Mouse (Mus musculus): Measurements from ENCODE around the gene Rab31. TPM values are rescaled to one million over a fixed set of nuclear protein-coding genes. Genes with fewer than 3 reads are reported as not detected.

Gene Rab31
- polyA plus RNA-seq, 1 experiment = 17.6 TPM

DNA sequence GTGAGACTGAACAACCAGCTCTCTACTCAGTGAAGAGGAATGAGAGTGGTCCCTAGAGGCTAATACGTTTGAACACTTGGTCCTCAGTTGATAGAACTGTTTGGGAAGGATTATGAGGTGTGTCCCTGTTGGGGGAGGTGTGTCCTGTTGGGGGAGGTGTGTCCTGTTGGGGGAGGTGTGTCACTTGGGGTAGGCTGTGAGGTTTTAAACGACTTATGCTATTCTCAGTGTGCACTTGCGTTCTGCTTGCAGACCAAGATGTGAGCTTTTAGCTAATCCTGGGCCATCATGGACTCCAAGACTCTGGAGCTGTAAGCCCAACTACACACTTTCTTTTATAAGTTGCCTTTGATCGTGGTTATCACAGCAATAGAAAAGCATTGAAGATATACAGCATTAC, 103.5 kb downstream of the Rab31 start:
- Histone ChIP-seq H3K4me3 (ENCODE audit: insufficient read depth, low read depth, low read length) (no peak overlapping the region), H3K27me3 (replicated peaks; ENCODE audit: control insufficient read depth, insufficient read depth, low read length) (no peaks in the 10 kb centered on the region), H3K27ac (ENCODE audit: insufficient read depth, low read depth, low read length) (no peak overlapping the region), H3K4me1 (ENCODE audit: control insufficient read depth, insufficient read depth, low read length) (peaks cover 4% of the 10 kb centered on the region), H3K36me3 (ENCODE audit: control insufficient read depth, insufficient read depth, low read length) (no peaks in the 10 kb centered on the region)
- TF ChIP-seq POLR2A (IDR thresholded peaks at IDR 0.05; ENCODE audit: low read depth, low read length) (no peak), CTCF (conservative IDR thresholded peaks at IDR 0.05; ENCODE audit: insufficient read depth, insufficient read length, low read depth, low read length) (no peak)
- WGBS = 93% methylated on average over 4 of the region's 4 CpGs
- no peak for DNase-seq

DNA sequence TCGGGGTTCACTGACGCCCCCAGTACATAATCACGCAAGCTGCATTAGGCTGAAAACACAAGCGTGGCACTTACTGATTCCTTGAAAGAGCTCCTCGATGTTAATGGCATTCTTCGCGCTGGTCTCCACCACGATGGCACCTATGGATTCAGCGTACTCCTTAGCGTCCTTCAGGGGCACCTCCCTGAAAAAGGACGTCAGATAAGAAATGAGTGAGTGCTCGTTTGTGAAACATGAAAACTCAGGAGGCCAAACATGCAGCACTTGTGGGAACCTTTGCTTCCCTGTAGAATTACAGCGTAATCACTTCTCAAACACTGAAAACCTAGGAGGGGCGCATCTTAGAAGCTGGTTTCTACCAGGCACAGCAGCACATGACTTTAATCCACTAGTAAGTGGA, 104.8 kb downstream of the Rab31 start:
- Histone ChIP-seq H3K4me1 (ENCODE audit: control insufficient read depth, insufficient read depth, low read length) (peaks cover 4% of the 10 kb centered on the region), H3K36me3 (ENCODE audit: control insufficient read depth, insufficient read depth, low read length) (no peaks in the 10 kb centered on the region), H3K4me3 (ENCODE audit: insufficient read depth, low read depth, low read length) (no peak overlapping the region), H3K27me3 (replicated peaks; ENCODE audit: control insufficient read depth, insufficient read depth, low read length) (no peaks in the 10 kb centered on the region), H3K27ac (ENCODE audit: insufficient read depth, low read depth, low read length) (no peak overlapping the region)
- 93% methylated on average over 14 of the region's 14 CpGs for WGBS
- TF ChIP-seq CTCF (conservative IDR thresholded peaks at IDR 0.05; ENCODE audit: insufficient read depth, insufficient read length, low read depth, low read length) = no peak
- TF ChIP-seq POLR2A (IDR thresholded peaks at IDR 0.05; ENCODE audit: low read depth, low read length) = no peak
- no peak for DNase-seq

DNA sequence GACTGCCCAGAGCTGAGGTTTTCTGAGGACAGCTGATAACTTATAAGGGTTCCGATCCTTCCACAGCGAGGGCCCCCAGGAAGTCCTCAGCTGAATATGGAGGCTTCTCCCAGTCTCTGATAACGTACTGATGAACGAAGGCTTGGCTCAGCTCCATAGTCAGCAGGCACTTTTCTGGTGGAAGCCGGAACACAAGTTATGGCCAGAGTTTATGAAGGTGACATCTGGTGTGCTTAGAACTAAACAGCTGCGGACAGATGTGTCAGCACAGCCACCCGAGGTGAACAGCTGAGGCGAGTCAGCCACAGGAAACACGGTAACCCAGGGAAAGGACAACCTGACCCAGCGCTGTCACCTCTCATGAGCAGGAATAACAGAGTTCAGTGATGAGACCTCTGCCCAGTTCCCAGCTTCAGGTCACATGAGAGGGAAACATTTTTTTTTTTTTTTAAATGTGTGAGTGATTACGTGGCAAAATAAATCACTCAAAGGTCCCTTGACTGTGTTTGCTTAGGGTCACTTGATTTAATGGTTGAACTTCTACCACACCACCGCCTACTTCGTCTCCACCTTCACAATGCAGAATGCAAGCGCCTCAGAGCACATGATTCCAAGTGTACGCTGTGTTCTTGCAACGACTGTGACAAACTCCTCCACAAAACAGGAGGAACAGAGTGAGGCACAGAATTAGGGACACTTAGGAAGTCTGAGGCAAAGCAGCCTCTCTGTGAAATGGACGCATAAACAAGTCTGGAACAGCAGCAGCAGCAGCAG, 106.0 kb downstream of the Rab31 start:
- TF ChIP-seq POLR2A (IDR thresholded peaks at IDR 0.05; ENCODE audit: low read depth, low read length) = no peak
- TF ChIP-seq CTCF (conservative IDR thresholded peaks at IDR 0.05; ENCODE audit: insufficient read depth, insufficient read length, low read depth, low read length) = no peak
- Histone ChIP-seq H3K4me3 (ENCODE audit: insufficient read depth, low read depth, low read length) (no peak overlapping the region), H3K36me3 (ENCODE audit: control insufficient read depth, insufficient read depth, low read length) (no peaks in the 10 kb centered on the region), H3K27ac (ENCODE audit: insufficient read depth, low read depth, low read length) (peak overlapping the region; percentile 12; the same call in 1 of the 2 replicates), H3K4me1 (ENCODE audit: control insufficient read depth, insufficient read depth, low read length) (peaks cover 4% of the 10 kb centered on the region), H3K27me3 (replicated peaks; ENCODE audit: control insufficient read depth, insufficient read depth, low read length) (no peaks in the 10 kb centered on the region)
- WGBS = 35% methylated on average over 17 of the region's 17 CpGs
- DNase-seq = peak; percentile 75

DNA sequence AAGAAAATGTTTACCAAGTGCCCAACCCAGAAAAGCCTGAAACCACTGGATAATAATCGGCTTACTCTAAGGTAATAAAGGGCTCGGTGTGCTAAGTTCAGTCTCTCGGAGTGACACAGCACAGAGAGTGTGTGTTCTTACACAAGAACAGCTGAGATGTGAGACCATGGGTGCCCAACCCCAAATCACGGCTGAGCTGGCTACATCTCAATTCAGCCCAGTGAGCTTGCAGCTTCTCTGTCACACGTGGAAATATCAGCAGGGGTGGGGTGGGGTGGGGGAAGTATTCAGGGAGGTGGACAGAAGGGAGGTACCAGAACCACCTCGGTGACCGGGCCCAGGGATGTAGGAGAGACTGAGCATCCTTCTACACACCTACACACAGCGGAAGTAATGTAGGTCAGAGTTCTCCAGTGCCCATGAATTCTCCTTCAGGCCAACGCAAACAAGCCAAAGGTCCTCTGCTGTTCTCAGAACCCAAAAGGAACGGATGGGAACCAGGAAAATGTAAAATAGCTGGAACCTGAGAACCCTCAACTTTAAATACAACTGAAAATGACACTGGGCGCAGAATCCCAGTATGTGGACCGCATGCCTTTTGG, 106.7 kb downstream of the Rab31 start:
- Histone ChIP-seq H3K4me3 (ENCODE audit: insufficient read depth, low read depth, low read length) (no peak overlapping the region), H3K27me3 (replicated peaks; ENCODE audit: control insufficient read depth, insufficient read depth, low read length) (no peaks in the 10 kb centered on the region), H3K4me1 (ENCODE audit: control insufficient read depth, insufficient read depth, low read length) (peaks cover 4% of the 10 kb centered on the region), H3K27ac (ENCODE audit: insufficient read depth, low read depth, low read length) (no peak overlapping the region), H3K36me3 (ENCODE audit: control insufficient read depth, insufficient read depth, low read length) (no peaks in the 10 kb centered on the region)
- 75% methylated on average over 12 of the region's 12 CpGs for WGBS
- no peak for DNase-seq
- TF ChIP-seq CTCF (conservative IDR thresholded peaks at IDR 0.05; ENCODE audit: insufficient read depth, insufficient read length, low read depth, low read length) (no peak), POLR2A (IDR thresholded peaks at IDR 0.05; ENCODE audit: low read depth, low read length) (no peak)

DNA sequence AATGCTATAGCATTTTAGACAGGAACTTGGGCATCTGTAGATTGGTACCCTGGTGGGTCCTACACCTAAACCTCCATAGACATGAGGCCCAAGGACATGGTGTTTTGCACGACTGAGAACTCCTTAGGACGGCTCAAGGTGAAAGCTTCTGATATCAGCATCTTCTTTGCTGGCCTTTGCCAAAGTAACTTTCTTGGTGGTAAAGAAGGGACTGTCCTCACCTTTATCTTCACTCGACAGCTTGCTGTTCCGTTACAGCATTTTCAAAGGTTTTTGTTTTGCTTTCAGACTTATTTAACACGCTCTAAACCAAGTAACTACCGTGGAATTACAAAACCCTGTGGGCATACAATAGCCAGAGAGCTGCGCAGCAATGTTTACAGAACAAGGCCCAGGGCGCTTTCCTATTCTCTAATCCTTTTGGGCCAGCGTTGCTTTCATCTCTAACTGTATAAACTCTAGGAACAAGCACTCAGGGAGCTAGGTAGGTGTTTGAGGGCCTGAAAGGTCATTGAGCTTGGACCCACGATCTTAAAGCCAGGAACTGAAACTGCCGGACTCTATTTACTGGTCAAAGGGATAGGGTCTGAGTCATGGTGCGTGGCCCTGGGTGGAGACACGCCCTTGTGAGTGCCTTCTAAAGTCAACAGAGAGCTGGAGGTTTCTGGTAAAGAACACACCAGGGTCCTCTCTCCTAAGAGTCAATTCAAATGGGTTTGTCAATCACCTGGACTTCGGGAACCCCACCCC, 109.0 kb downstream of the Rab31 start:
- TF ChIP-seq POLR2A (IDR thresholded peaks at IDR 0.05; ENCODE audit: low read depth, low read length) (no peak), CTCF (conservative IDR thresholded peaks at IDR 0.05; ENCODE audit: insufficient read depth, insufficient read length, low read depth, low read length) (no peak)
- Histone ChIP-seq H3K4me1 (ENCODE audit: control insufficient read depth, insufficient read depth, low read length) (peaks cover 4% of the 10 kb centered on the region), H3K4me3 (ENCODE audit: insufficient read depth, low read depth, low read length) (no peak overlapping the region), H3K36me3 (ENCODE audit: control insufficient read depth, insufficient read depth, low read length) (no peaks in the 10 kb centered on the region), H3K27me3 (replicated peaks; ENCODE audit: control insufficient read depth, insufficient read depth, low read length) (no peaks in the 10 kb centered on the region), H3K27ac (ENCODE audit: insufficient read depth, low read depth, low read length) (no peak overlapping the region)
- 89% methylated on average over 14 of the region's 14 CpGs for WGBS
- no peak for DNase-seq

DNA sequence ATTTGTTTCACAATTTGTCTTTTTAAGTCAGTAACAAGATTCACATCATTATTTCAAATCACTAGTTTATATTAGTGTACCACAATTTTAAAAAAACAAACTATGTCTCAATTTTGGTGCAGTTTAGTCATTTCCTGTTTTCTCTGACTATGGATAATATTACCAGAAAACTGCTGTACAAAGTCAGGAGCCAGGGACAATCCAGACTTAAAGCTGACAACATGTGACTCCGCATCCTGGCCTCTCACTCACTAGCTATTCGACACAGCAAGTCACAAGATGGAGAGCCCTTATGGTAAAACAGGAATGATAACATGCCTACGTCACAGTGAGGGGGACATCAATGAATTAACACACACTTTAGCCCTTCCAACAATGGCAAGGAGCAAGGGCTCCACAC, 109.9 kb downstream of the Rab31 start:
- H3K4me3 ChIP-seq (ENCODE audit: insufficient read depth, low read depth, low read length) = no peak overlapping the region
- no peak for DNase-seq
- peaks cover 4% of the 10 kb centered on the region for H3K4me1 ChIP-seq (ENCODE audit: control insufficient read depth, insufficient read depth, low read length)
- TF ChIP-seq POLR2A (IDR thresholded peaks at IDR 0.05; ENCODE audit: low read depth, low read length) = no peak
- TF ChIP-seq CTCF (conservative IDR thresholded peaks at IDR 0.05; ENCODE audit: insufficient read depth, insufficient read length, low read depth, low read length) = no peak
- H3K36me3 ChIP-seq (ENCODE audit: control insufficient read depth, insufficient read depth, low read length) = no peaks in the 10 kb centered on the region
- 75% methylated on average over 3 of the region's 3 CpGs for WGBS
- no peaks in the 10 kb centered on the region for H3K27me3 ChIP-seq (replicated peaks; ENCODE audit: control insufficient read depth, insufficient read depth, low read length)
- H3K27ac ChIP-seq (ENCODE audit: insufficient read depth, low read depth, low read length) = no peak overlapping the region

DNA sequence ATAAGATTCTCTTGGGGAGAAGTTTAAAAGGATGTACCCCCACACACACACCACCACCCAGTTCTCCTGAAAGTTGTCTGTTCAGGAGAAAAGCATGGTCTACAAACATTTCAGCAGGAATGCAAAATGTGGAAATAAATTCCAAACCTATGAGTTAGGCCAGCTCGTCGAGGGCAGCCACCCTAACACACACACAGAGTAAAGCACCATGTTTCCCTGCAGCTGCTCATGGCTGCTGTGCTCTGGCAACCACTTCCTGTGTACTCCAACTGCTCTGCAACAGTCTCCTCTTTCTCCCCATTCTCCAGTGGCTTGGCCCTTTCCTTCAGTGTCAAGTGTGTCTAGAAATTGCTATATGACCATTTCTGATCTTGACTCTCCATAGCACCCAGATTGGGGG, 114.1 kb downstream of the Rab31 start:
- Histone ChIP-seq H3K27me3 (replicated peaks; ENCODE audit: control insufficient read depth, insufficient read depth, low read length) (no peaks in the 10 kb centered on the region), H3K4me1 (ENCODE audit: control insufficient read depth, insufficient read depth, low read length) (no peaks in the 10 kb centered on the region), H3K36me3 (ENCODE audit: control insufficient read depth, insufficient read depth, low read length) (no peaks in the 10 kb centered on the region), H3K4me3 (ENCODE audit: insufficient read depth, low read depth, low read length) (no peak overlapping the region), H3K27ac (ENCODE audit: insufficient read depth, low read depth, low read length) (no peak overlapping the region)
- DNase-seq = no peak
- TF ChIP-seq POLR2A (IDR thresholded peaks at IDR 0.05; ENCODE audit: low read depth, low read length) (no peak), CTCF (conservative IDR thresholded peaks at IDR 0.05; ENCODE audit: insufficient read depth, insufficient read length, low read depth, low read length) (no peak)
- WGBS = 72% methylated on average over 2 of the region's 2 CpGs
